ENCODE assay signal across 20 mouse cellular contexts in genomic region chr19:43699763-43700155, GRCm38 (mm10). TPM values are rescaled to one million over a fixed set of nuclear protein-coding genes. Genes with fewer than 3 reads are reported as not detected.
DNase-seq lines count a peak whose midpoint lies in the region; TF ChIP-seq lines count a peak whose summit lies in the region.
"Had no signal": no experiment of that assay in that cellular context is flagged by ENCODE, and none has a peak within 500 bp of the region (broad histone marks: within the 10 kb centered on the region; RNA-seq: fewer than 3 reads in every experiment).

No protein-coding gene starts in this region.

- 71% methylated on average over 6 of the region's 6 CpGs for WGBS in kidney, adult 2 months

- intact Hi-C loops in left cerebral cortex, postnatal 36 days (cut with DNase I), result no loop called here

- no peaks in the 10 kb centered on the region for H3K27me3 ChIP-seq in kidney, adult 2 months (replicated peaks; ENCODE audit: control insufficient read depth, insufficient read depth, low read length)
- H3K27me3 ChIP-seq: CH12.LX; embryonic facial prominence, embryonic 15.5 days; heart, embryonic 15.5 days; hindbrain, embryonic 13.5 days; Patski had no signal

- H3K36me3 ChIP-seq in kidney, adult 2 months (ENCODE audit: control insufficient read depth, insufficient read depth, low read length), result no peaks in the 10 kb centered on the region; the same call in 1 of the 2 replicates

- no peak overlapping the region for H3K4me3 ChIP-seq in kidney, adult 2 months (ENCODE audit: insufficient read depth, low read depth, low read length)
- H3K4me3 ChIP-seq: embryonic facial prominence, embryonic 15.5 days; erythroblast, embryonic 14.5 days; forebrain, embryonic 10.5 days; heart, embryonic 15.5 days; hindbrain, embryonic 13.5 days had no signal

- peak overlapping the region; percentile 19; the same call in 1 of the 2 replicates for H3K27ac ChIP-seq in kidney, adult 2 months (ENCODE audit: insufficient read depth, low read depth, low read length)
- H3K27ac ChIP-seq: embryonic facial prominence, embryonic 15.5 days; forebrain, embryonic 10.5 days; heart, embryonic 15.5 days; hindbrain, embryonic 13.5 days had no signal

- TF ChIP-seq CTCF in kidney, adult 2 months (conservative IDR thresholded peaks at IDR 0.05; ENCODE audit: insufficient read depth, insufficient read length, low read depth, low read length), result no peak

- DNase-seq in kidney, adult 2 months, result no peak
- DNase-seq in kidney, adult 9 months, result no peak
- peak; percentile 19 to 29 for DNase-seq in left cerebral cortex, postnatal 36 days (ENCODE audit: low spot score in 2 of 2)
- no peak for DNase-seq in left cerebral cortex, adult 18-20 months (ENCODE audit: low spot score in 2 of 2)
- DNase-seq in brain, adult 2 months (ENCODE audit: low read depth, low spot score), result peak; percentile 71
- DNase-seq in telencephalon, adult 2 months (ENCODE audit: low read depth, low spot score), result peak; percentile 54
- DNase-seq: adrenal gland, postnatal 14 days; cerebellum, adult 2 months; cerebellum, postnatal 10 days; embryo, embryonic 11 days; gastrocnemius, postnatal 10 days; heart, adult 18-20 months; heart, postnatal 14 days had no signal

- peaks cover 21% of the 10 kb centered on the region for H3K4me1 ChIP-seq in kidney, adult 2 months (ENCODE audit: control insufficient read depth, insufficient read depth, low read length)
- H3K4me1 ChIP-seq: embryonic facial prominence, embryonic 15.5 days; heart, embryonic 15.5 days had no signal

- TF ChIP-seq POLR2A in kidney, adult 2 months (IDR thresholded peaks at IDR 0.05; ENCODE audit: low read depth, low read length), result no peak

RNA-seq across cellular contexts. Expression of gene Entpd7, which starts 10.3 kb away (rescaled TPM):
- 6.1 and 6.5 TPM in 2 replicates for polyA plus RNA-seq in kidney, adult 2 months (2012; rRNA removed)
- total RNA-seq in left cerebral cortex, postnatal 36 days (2021), result 10 to 100 TPM; 22.5 to 23.3 TPM
- 10 to 100 TPM; 17.9 to 18.2 TPM for total RNA-seq in left cerebral cortex, adult 18-20 months (2021)

RNA-seq across cellular contexts. Expression of gene Slc25a28, which starts 25.1 kb away (rescaled TPM):
- 83.2 and 93.1 TPM in 2 replicates for polyA plus RNA-seq in kidney, adult 2 months (2012; rRNA removed)
- 10 to 100 TPM; 39.2 to 39.9 TPM for total RNA-seq in left cerebral cortex, postnatal 36 days (2021)
- 10 to 100 TPM; 46.6 to 52.1 TPM for total RNA-seq in left cerebral cortex, adult 18-20 months (2021)

RNA-seq across cellular contexts. Expression of gene Cutc, which starts 53.0 kb away (rescaled TPM):
- 10.2 and 12.7 TPM in 2 replicates for polyA plus RNA-seq in kidney, adult 2 months (2012; rRNA removed)
- 1 to 10 TPM; 5.7 to 5.9 TPM for total RNA-seq in left cerebral cortex, postnatal 36 days (2021)
- total RNA-seq in left cerebral cortex, adult 18-20 months (2021), result 1 to 10 TPM; 5.1 to 6.7 TPM

RNA-seq across cellular contexts. Expression of gene Cox15, which starts 53.0 kb away (rescaled TPM):
- polyA plus RNA-seq in kidney, adult 2 months (2012; rRNA removed), result 25.5 and 28.4 TPM in 2 replicates
- 10 to 100 TPM; 13.3 to 17.1 TPM for total RNA-seq in left cerebral cortex, postnatal 36 days (2021)
- 10 to 100 TPM; 14.9 to 17.8 TPM for total RNA-seq in left cerebral cortex, adult 18-20 months (2021)

Comparison
In these comparisons a context has a peak if more than half of its experiments do, and no peak if none do; other contexts are left out.
1. DNase-seq: peak in left cerebral cortex, postnatal 36 days (2 of 2), brain, adult 2 months (single experiment) and telencephalon, adult 2 months (single experiment); none in kidney, adult 2 months (single experiment), kidney, adult 9 months (single experiment) and left cerebral cortex, adult 18-20 months (0 of 2).